ENCODE assay signal across 13 mouse cellular contexts in the genomic region with DNA sequence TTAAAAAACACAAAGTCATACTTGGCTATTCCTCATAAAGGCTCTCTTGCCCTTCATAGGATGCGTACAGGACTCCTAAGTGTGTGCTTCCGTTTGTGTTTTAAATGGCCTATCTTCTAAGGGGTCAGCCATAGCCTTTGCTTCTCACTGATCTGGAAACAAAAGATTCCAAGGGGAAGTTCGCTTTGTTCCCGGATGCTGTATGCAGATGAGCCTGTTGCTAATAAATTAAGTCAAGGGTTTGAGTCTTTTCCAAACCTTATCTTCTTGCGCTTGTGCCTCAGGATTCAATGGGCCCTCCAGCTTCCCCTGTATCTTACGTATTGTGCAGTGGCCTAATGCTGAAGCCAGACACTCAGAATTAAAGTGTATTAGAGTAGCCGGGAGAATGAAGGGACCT.
DNase-seq lines count a peak whose midpoint lies in the region; ATAC-seq and TF ChIP-seq lines count a peak whose summit lies in the region.
"Had no signal": no experiment of that assay in that cellular context is flagged by ENCODE, and none has a peak within 500 bp of the region (broad histone marks: within the 10 kb centered on the region; RNA-seq: fewer than 3 reads in every experiment).

No protein-coding gene starts in this region.

- no peaks in the 10 kb centered on the region for H3K36me3 ChIP-seq in lung, embryonic 14.5 days (ENCODE audit: insufficient read depth)
- H3K36me3 ChIP-seq in lung, postnatal 0 days (ENCODE audit: insufficient read depth, low read length): no peaks in the 10 kb centered on the region
- no peaks in the 10 kb centered on the region for H3K36me3 ChIP-seq in limb, embryonic 10.5 days
- no peaks in the 10 kb centered on the region for H3K36me3 ChIP-seq in neural tube, embryonic 15.5 days
- H3K36me3 ChIP-seq: liver, embryonic 13.5 days had no signal

- H3K9me3 ChIP-seq in lung, embryonic 14.5 days (ENCODE audit: low read depth, low read length): no peaks in the 10 kb centered on the region
- no peaks in the 10 kb centered on the region for H3K9me3 ChIP-seq in lung, postnatal 0 days (ENCODE audit: low read length)
- no peaks in the 10 kb centered on the region for H3K9me3 ChIP-seq in limb, embryonic 10.5 days (replicated peaks)
- no peaks in the 10 kb centered on the region for H3K9me3 ChIP-seq in neural tube, embryonic 15.5 days (replicated peaks)
- H3K9me3 ChIP-seq: liver, embryonic 13.5 days; megakaryocyte, embryonic 14.5 days had no signal

- H3K9ac ChIP-seq in lung, embryonic 14.5 days: no peak overlapping the region
- no peak overlapping the region for H3K9ac ChIP-seq in lung, postnatal 0 days (replicated peaks; ENCODE audit: low read depth)
- no peak overlapping the region for H3K9ac ChIP-seq in neural tube, embryonic 15.5 days (replicated peaks)
- H3K9ac ChIP-seq: liver, embryonic 13.5 days had no signal

- TF ChIP-seq EP300 in lung, postnatal 0 days (IDR thresholded peaks at IDR 0.05): no peak

- no peak for DNase-seq in gastrocnemius, adult 2 months
- DNase-seq in gastrocnemius, postnatal 4 days (ENCODE audit: low spot score in 2 of 2): no peak
- no peak for DNase-seq in lung, embryonic 14.5 days
- no peak for DNase-seq in lung, postnatal 0 days (ENCODE audit: low spot score)
- DNase-seq in limb, embryonic 10.5 days (ENCODE audit: low spot score): no peak
- DNase-seq in lung, postnatal 14 days: no peak
- DNase-seq in spleen, adult 18-20 months: no peak
- DNase-seq: adrenal gland, postnatal 25 days; cerebellum, adult 11-12 months; kidney, postnatal 14 days; liver, embryonic 13.5 days had no signal

- ATAC-seq in lung, embryonic 14.5 days (ENCODE audit: insufficient read depth): no peak
- ATAC-seq in lung, postnatal 0 days: no peak
- ATAC-seq in neural tube, embryonic 15.5 days (ENCODE audit: low FRiP score): no peak

- WGBS in lung, embryonic 14.5 days: 74% methylated on average over 7 of the region's 7 CpGs
- WGBS in lung, postnatal 0 days: 75% methylated on average over 7 of the region's 7 CpGs
- 78% methylated on average over 7 of the region's 7 CpGs for WGBS in limb, embryonic 10.5 days
- 45% methylated on average over 7 of the region's 7 CpGs for WGBS in neural tube, embryonic 15.5 days

- H3K4me1 ChIP-seq in lung, embryonic 14.5 days (ENCODE audit: insufficient read depth): peaks cover 40% of the 10 kb centered on the region
- peaks cover 26% of the 10 kb centered on the region; the same call in 1 of the 2 replicates for H3K4me1 ChIP-seq in lung, postnatal 0 days (ENCODE audit: insufficient read depth, low read depth, low read length)
- peaks cover 37% of the 10 kb centered on the region for H3K4me1 ChIP-seq in limb, embryonic 10.5 days
- H3K4me1 ChIP-seq in neural tube, embryonic 15.5 days: peaks cover 28% of the 10 kb centered on the region

- H3K4me3 ChIP-seq in gastrocnemius, adult 2 months: no peak overlapping the region
- H3K4me3 ChIP-seq in lung, embryonic 14.5 days (ENCODE audit: low read depth, low read length): no peak overlapping the region
- H3K4me3 ChIP-seq in lung, postnatal 0 days (ENCODE audit: low read depth, low read length): no peak overlapping the region
- H3K4me3 ChIP-seq in limb, embryonic 10.5 days: no peak overlapping the region
- H3K4me3 ChIP-seq in neural tube, embryonic 15.5 days (replicated peaks): no peak overlapping the region
- H3K4me3 ChIP-seq: liver, embryonic 13.5 days; megakaryocyte, embryonic 14.5 days had no signal

- no peak for TF ChIP-seq CTCF in gastrocnemius, adult 2 months (IDR thresholded peaks at IDR 0.05)
- TF ChIP-seq CTCF in lung, embryonic 14.5 days (IDR thresholded peaks at IDR 0.05; ENCODE audit: low read depth): no peak
- no peak for TF ChIP-seq CTCF in lung, postnatal 0 days (IDR thresholded peaks at IDR 0.05)

- intact Hi-C loops in gastrocnemius, adult 2 months (cut with DNase I): no loop called here

- H3K4me2 ChIP-seq in lung, embryonic 14.5 days: no peak overlapping the region; the same call in 1 of the 2 replicates
- no peak overlapping the region for H3K4me2 ChIP-seq in lung, postnatal 0 days (replicated peaks; ENCODE audit: low read depth, low read length)
- H3K4me2 ChIP-seq in neural tube, embryonic 15.5 days: no peak overlapping the region

- no peaks in the 10 kb centered on the region for H3K27me3 ChIP-seq in lung, embryonic 14.5 days (ENCODE audit: insufficient read depth, low read length)
- no peaks in the 10 kb centered on the region for H3K27me3 ChIP-seq in lung, postnatal 0 days (replicated peaks; ENCODE audit: insufficient read depth, low read length)
- peaks cover 12% of the 10 kb centered on the region for H3K27me3 ChIP-seq in limb, embryonic 10.5 days (ENCODE audit: low read depth, poor library complexity, severe bottlenecking)
- 0 out of 2 replicates have a peak, but pooled peaks cover 3% of the 10 kb centered on the region for H3K27me3 ChIP-seq in neural tube, embryonic 15.5 days (replicated peaks)

- H3K27ac ChIP-seq in gastrocnemius, adult 2 months: peak overlapping the region; percentile 57; the same call in 1 of the 2 replicates
- peak overlapping the region; percentile 50; the same call in 1 of the 2 replicates for H3K27ac ChIP-seq in lung, embryonic 14.5 days (ENCODE audit: low read depth)
- H3K27ac ChIP-seq in lung, postnatal 0 days (ENCODE audit: low read length): no peak overlapping the region
- peak overlapping the region; percentile 73; the same call in 1 of the 2 replicates for H3K27ac ChIP-seq in limb, embryonic 10.5 days
- peak overlapping the region; percentile 65 for H3K27ac ChIP-seq in neural tube, embryonic 15.5 days (replicated peaks)
- H3K27ac ChIP-seq: liver, embryonic 13.5 days had no signal
